15 mouse cellular contexts compared by ENCODE assay signal in genomic region chr15:80000694-80001093, GRCm38 (mm10). TPM values are rescaled to one million over a fixed set of nuclear protein-coding genes. Genes with fewer than 3 reads are reported as not detected.
A peak's percentile ranks its signal among the peaks of the same experiment; 100 is the strongest.
DNase-seq lines count a peak whose midpoint lies in the region; ATAC-seq and TF ChIP-seq lines count a peak whose summit lies in the region.
"Had no signal": no experiment of that assay in that cellular context is flagged by ENCODE, and none has a peak within 500 bp of the region (broad histone marks: within the 10 kb centered on the region; RNA-seq: fewer than 3 reads in every experiment).

No protein-coding gene starts in this region.

- H3K36me3 ChIP-seq in kidney, embryonic 15.5 days = peaks cover 20% of the 10 kb centered on the region
- H3K36me3 ChIP-seq in intestine, postnatal 0 days (ENCODE audit: control insufficient read depth, insufficient read depth) = peaks cover 65% of the 10 kb centered on the region
- H3K36me3 ChIP-seq: hindbrain, embryonic 12.5 days had no signal

- peak; percentile 48 for DNase-seq in gastrocnemius, postnatal 25 days
- DNase-seq in gastrocnemius, adult 18-20 months (ENCODE audit: low spot score) = no peak
- DNase-seq in kidney, adult 8-10 months = peak; percentile 51 to 77
- DNase-seq in kidney, postnatal 10 days = peak; percentile 37
- peak; percentile 86 for DNase-seq in lung, postnatal 36 days
- DNase-seq: cerebellum, postnatal 10 days; liver; midbrain, embryonic 14.5 days had no signal

- H3K4me2 ChIP-seq in kidney, embryonic 15.5 days = no peak overlapping the region
- H3K4me2 ChIP-seq in intestine, postnatal 0 days (replicated peaks; ENCODE audit: low read depth) = no peak overlapping the region
- H3K4me2 ChIP-seq: hindbrain, embryonic 12.5 days had no signal

- no peaks in the 10 kb centered on the region for H3K9me3 ChIP-seq in kidney, embryonic 15.5 days (replicated peaks)
- no peaks in the 10 kb centered on the region for H3K9me3 ChIP-seq in intestine, postnatal 0 days (ENCODE audit: control insufficient read depth)
- H3K9me3 ChIP-seq: hindbrain, embryonic 12.5 days had no signal

- no peaks in the 10 kb centered on the region for H3K27me3 ChIP-seq in kidney, embryonic 15.5 days
- no peaks in the 10 kb centered on the region for H3K27me3 ChIP-seq in intestine, postnatal 0 days (replicated peaks; ENCODE audit: control insufficient read depth, insufficient read depth, low read length)
- H3K27me3 ChIP-seq: hindbrain, embryonic 12.5 days had no signal

- H3K9ac ChIP-seq in kidney, embryonic 15.5 days = no peak overlapping the region
- no peak overlapping the region for H3K9ac ChIP-seq in intestine, postnatal 0 days (ENCODE audit: low read depth, low read length)
- H3K9ac ChIP-seq: hindbrain, embryonic 12.5 days had no signal

- peaks cover 8% of the 10 kb centered on the region for H3K4me1 ChIP-seq in kidney, embryonic 15.5 days
- 0 out of 2 replicates have a peak, but pooled peaks cover 2% of the 10 kb centered on the region for H3K4me1 ChIP-seq in intestine, postnatal 0 days (replicated peaks; ENCODE audit: control insufficient read depth, insufficient read depth, low read length)

- no peak overlapping the region for H3K4me3 ChIP-seq in kidney, embryonic 15.5 days (replicated peaks)
- no peak overlapping the region for H3K4me3 ChIP-seq in intestine, postnatal 0 days (ENCODE audit: low read depth, low read length)
- H3K4me3 ChIP-seq: erythroblast, embryonic 14.5 days; hindbrain, embryonic 12.5 days; left cerebral cortex, adult 2 months had no signal

- no peak for ATAC-seq in kidney, embryonic 15.5 days (replicated peaks; ENCODE audit: low FRiP score)
- ATAC-seq in intestine, postnatal 0 days = no peak

- H3K27ac ChIP-seq in kidney, embryonic 15.5 days = no peak overlapping the region
- H3K27ac ChIP-seq in intestine, postnatal 0 days (ENCODE audit: low read depth, low read length) = no peak overlapping the region
- H3K27ac ChIP-seq: hindbrain, embryonic 12.5 days; kidney, postnatal 0 days; left cerebral cortex, adult 2 months; macrophage had no signal

- no peak for TF ChIP-seq CTCF in intestine, postnatal 0 days (IDR thresholded peaks at IDR 0.05; ENCODE audit: low read depth)

- WGBS in kidney, embryonic 15.5 days = 44% methylated on average over 8 of the region's 8 CpGs
- WGBS in intestine, postnatal 0 days = 53% methylated on average over 8 of the region's 8 CpGs

RNA-seq across cellular contexts. Expression of gene Pdgfb, which starts 14.1 kb away (rescaled TPM):
- total RNA-seq in gastrocnemius, postnatal 25 days (2021) = 10 to 100 TPM; 13.9 to 16.7 TPM
- total RNA-seq in gastrocnemius, adult 18-20 months (2021) = 10 to 100 TPM; 12.9 to 22.1 TPM
- polyA plus RNA-seq in kidney, embryonic 15.5 days (2015; fragmentation: Nextera tagmentation; extraction: Ambion mirVana) = 3.8 and 5.1 TPM in 2 replicates
- 6.9 and 7.1 TPM in 2 replicates for polyA plus RNA-seq in intestine, postnatal 0 days (2015; fragmentation: Nextera tagmentation; extraction: Ambion mirVana)

RNA-seq across cellular contexts. Expression of gene Cbx7, which starts 29.8 kb away (rescaled TPM):
- total RNA-seq in gastrocnemius, postnatal 25 days (2021) = 10 to 100 TPM in 1 of 2 experiments, 1 to 10 TPM in 1; 8.6 to 11.1 TPM
- total RNA-seq in gastrocnemius, adult 18-20 months (2021) = 10 to 100 TPM; 20.5 to 22.9 TPM
- 2.9 and 3.0 TPM in 2 replicates for polyA plus RNA-seq in kidney, embryonic 15.5 days (2015; fragmentation: Nextera tagmentation; extraction: Ambion mirVana)
- polyA plus RNA-seq in intestine, postnatal 0 days (2015; fragmentation: Nextera tagmentation; extraction: Ambion mirVana) = 2.5 and 3.8 TPM in 2 replicates
